10 mouse cellular contexts compared by ENCODE assay signal in the genomic region with DNA sequence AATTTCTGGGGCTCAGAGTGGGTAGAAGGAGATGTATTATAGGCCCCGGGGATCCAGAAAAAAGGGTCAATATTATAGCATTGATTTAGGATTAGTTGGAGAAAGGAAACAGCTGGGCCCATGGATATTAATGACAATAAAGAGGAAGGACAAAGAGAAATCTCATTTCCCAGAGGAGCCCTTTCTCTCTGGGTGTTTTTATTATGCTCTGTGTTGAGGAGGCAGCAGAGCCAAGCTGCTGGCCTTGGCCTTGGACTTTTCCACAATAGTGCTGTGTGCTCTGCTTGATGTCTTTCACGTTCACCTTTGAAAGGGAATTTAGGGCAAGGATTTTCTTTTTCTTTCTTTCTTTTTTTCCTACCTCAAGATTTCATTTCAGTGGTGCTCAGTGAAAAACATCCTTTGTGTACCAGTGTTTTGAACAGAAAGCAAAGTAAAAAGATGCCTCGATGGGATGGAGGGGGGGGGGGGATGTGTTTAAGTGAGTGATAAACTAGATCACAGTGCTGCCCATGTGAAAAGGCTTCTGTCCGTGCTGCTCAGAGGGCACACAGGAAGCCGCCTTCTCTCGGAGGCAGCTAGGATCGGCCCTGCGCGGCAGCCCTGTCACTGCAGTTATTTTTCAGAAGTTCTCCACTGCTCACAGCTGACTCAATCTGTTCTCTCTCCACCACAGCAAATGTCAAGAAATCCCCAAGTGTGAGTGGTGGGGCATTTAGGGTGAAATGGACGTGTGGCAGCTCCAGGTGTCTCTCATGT.
DNase-seq lines count a peak whose midpoint lies in the region; ATAC-seq lines count a peak whose summit lies in the region.
"Had no signal": no experiment of that assay in that cellular context is flagged by ENCODE, and none has a peak within 500 bp of the region (broad histone marks: within the 10 kb centered on the region; RNA-seq: fewer than 3 reads in every experiment).

No protein-coding gene starts in this region.

- ATAC-seq in forebrain, embryonic 12.5 days (ENCODE audit: low FRiP score), result peak; percentile 85
- ATAC-seq in limb, embryonic 15.5 days (ENCODE audit: insufficient number of reproducible peaks, low FRiP score, low TSS enrichment, low read depth), result no peak

- WGBS in forebrain, embryonic 12.5 days, result 24% methylated on average over 10 of the region's 10 CpGs
- WGBS in limb, embryonic 15.5 days, result 47% methylated on average over 10 of the region's 10 CpGs

- H3K27me3 ChIP-seq in forebrain, embryonic 12.5 days, result no peaks in the 10 kb centered on the region
- no peaks in the 10 kb centered on the region for H3K27me3 ChIP-seq in limb, embryonic 15.5 days

- peak overlapping the region; percentile 22 for H3K4me2 ChIP-seq in forebrain, embryonic 12.5 days
- H3K4me2 ChIP-seq in limb, embryonic 15.5 days, result no peak overlapping the region

- no peak overlapping the region for H3K9ac ChIP-seq in forebrain, embryonic 12.5 days
- no peak overlapping the region for H3K9ac ChIP-seq in limb, embryonic 15.5 days

- no peaks in the 10 kb centered on the region for H3K36me3 ChIP-seq in forebrain, embryonic 12.5 days (replicated peaks)
- H3K36me3 ChIP-seq in limb, embryonic 15.5 days, result 0 out of 2 replicates have a peak, but pooled peaks cover 5% of the 10 kb centered on the region

- peak overlapping the region; percentile 78 for H3K27ac ChIP-seq in forebrain, embryonic 12.5 days
- H3K27ac ChIP-seq in limb, embryonic 15.5 days, result peak overlapping the region; percentile 50; the same call in 1 of the 2 replicates

- peaks cover 20% of the 10 kb centered on the region for H3K4me1 ChIP-seq in forebrain, embryonic 12.5 days
- H3K4me1 ChIP-seq in limb, embryonic 15.5 days, result peaks cover 5% of the 10 kb centered on the region; the same call in 1 of the 2 replicates

- DNase-seq in ovary, postnatal 36 days (ENCODE audit: low spot score), result peak; percentile 36
- DNase-seq in ovary, postnatal 10 days (ENCODE audit: low spot score), result no peak
- no peak for DNase-seq in lung, adult 18-20 months
- DNase-seq in liver, result no peak
- no peak for DNase-seq in spleen, adult 12 weeks (ENCODE audit: low spot score)
- DNase-seq in right cerebral cortex, adult 2 months (ENCODE audit: low spot score in 2 of 2), result no peak
- DNase-seq: lung, postnatal 10 days had no signal

- H3K4me3 ChIP-seq in forebrain, embryonic 12.5 days (replicated peaks), result no peak overlapping the region
- H3K4me3 ChIP-seq in limb, embryonic 15.5 days, result no peak overlapping the region
- H3K4me3 ChIP-seq: erythroblast, embryonic 14.5 days had no signal

- no peaks in the 10 kb centered on the region for H3K9me3 ChIP-seq in forebrain, embryonic 12.5 days
- no peaks in the 10 kb centered on the region for H3K9me3 ChIP-seq in limb, embryonic 15.5 days
